Mouse (Mus musculus) heart, adult 18-20 months (tissue): ENCODE measurements around the gene Otos. TPM values are rescaled to one million over a fixed set of nuclear protein-coding genes. Genes with fewer than 3 reads are reported as not detected.
A peak's percentile ranks its signal among the peaks of the same experiment; 100 is the strongest.

Experiments
- DNase-seq, 2 experiments: peaks; one replicate each; pipeline ENCODE4 v3.0.0; 2021 to 2022; ENCODE audit warnings: mixed read lengths in 1 of 2
- total RNA-seq, 2 experiments: library from RNA; stranded (reverse); gene quantifications; 2 replicates each; pipeline ENCODE4 v1.2.3; 2021

Gene Otos
- total RNA-seq, 2 experiments from 2014 or later: not detected

- DNase-seq: no peak
Observed at GRCm38 (mm10) chr1:92646601-92647000, 2.0 kb downstream of the Otos start.

DNA sequence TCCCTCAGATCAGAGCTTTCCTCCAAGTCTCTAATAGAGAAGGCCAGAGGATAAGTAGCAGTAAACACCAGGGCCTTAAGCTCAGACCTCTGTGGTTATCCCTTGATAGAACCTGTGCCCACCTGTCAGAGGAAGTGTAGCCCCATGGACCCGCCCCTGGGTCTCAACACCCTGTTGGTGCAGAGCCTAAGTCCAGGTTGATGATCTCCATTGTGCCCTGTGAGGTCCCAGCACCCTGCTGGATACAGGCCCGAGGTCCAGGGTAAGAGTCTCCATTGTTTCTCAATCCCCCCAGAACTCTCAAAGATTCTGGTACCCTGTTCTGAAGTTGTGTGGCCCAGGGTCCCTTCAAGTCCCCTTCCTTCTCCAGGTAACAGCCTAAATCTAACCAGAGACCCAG, 2.5 kb downstream of the Otos start:
- DNase-seq: no peak

GRCm38 (mm10) chr1:92644916-92645315, 3.7 kb downstream of the Otos start:
- DNase-seq: no peak

- DNase-seq: no peak
Observed at GRCm38 (mm10) chr1:92643691-92644090, 5.0 kb downstream of the Otos start.

- peak; percentile 91 to 92 for DNase-seq
Observed at GRCm38 (mm10) chr1:92641514-92642272, 6.9 kb downstream of the Otos start, which contains the start of gene Cops9. Gene Cops9 (minus strand): TSS chr1:92641985.

DNA sequence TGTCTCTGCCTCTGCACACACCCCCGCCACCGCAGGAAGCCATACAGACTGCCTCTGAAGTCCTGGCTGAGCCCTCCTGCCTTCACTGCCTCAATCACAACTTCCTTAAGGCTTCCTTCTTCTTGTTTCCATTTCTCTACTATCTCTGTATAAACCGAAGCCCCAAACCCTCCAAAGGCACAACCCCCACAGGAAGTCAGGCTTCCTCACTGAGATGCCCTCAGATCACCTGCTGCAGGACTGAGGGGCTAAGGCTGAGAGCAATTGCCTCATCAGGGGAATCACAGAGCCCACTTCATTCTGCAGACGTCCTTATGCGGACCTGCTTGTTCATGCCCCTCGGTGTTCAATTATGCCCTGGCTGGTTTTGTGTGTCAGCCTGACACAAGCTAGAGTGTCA, 8.2 kb downstream of the Otos start:
- no peak for DNase-seq

DNA sequence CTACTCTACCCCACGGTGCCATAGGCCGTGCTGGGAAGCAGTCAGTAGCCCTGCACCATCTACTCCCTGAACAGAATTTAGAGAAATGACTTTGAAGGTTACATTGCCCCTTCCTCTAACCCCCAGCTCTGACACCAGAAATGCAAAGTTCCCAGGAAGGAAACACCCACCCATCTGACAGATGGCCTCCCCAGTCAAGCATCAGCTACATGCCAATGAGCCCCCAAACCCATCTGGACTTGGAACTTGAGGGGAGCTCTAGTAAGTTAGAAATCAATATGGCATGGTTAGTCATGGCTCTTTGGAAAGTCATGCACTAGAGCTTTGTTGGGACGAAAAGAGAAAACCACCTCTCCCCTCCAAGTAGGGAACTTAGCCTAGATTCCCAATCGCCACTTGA, 9.9 kb downstream of the Otos start:
- no peak for DNase-seq

DNA sequence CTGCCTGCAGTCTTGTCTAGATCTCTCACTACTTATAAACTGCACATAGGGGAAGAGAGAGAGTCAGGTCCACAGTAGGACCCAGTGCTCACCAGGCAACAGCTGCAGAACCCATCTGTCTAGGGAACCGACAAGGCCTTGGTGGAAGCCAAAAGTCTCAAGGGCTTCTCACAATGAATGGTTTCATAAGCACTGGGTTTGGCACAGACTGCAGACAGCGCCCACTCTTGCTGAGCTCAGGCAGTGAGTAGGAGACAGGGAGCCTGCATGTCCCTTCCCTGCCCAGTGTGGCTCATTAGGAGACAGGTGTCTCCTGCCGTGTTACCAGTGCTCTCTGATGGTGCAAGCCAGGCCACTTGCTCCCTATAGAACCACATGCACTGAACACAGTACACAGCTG, 10.5 kb downstream of the Otos start:
- no peak for DNase-seq

- DNase-seq: no peak
Observed at GRCm38 (mm10) chr1:92637501-92638172, 11.0 kb downstream of the Otos start.

DNA sequence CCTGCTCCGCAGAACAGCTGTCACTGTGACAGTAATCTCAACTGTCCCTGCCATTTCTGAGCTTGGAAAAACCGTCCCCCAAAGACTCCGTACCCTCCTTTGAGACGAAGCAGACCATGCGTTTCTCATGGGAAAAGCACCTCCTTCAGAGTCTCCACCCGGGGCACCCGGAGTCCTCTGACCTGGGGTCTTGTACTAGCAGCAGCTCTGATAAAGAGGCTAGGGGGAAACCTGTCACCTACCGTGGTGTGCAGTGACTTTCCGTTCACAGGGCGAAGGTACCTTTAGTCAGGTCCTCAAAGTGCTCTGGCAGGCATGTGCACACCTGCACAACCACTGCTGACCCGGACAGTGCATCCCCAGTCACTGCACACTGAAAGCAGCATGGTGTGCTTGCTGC, 12.0 kb downstream of the Otos start:
- no peak for DNase-seq

DNA sequence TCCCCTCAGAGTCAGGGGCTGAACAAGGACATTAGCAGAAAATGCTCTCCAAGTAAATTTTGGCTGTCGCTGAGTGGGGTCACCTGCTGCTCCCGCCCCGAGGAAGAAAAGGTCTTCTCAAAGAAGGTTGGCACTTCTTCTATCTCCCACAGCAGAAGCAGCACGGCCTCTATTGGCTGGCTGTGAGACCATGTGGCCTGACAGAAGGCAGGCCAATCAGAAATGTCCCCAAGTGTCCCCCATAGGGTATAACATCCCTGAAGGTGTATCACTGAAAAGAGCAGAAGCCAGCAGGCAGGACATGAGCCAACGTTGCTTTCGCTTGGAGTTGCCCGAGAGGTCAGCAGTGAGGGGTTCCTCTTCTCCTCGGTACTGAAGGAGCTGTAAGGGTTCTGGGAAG, 12.6 kb downstream of the Otos start:
- DNase-seq: no peak

DNA sequence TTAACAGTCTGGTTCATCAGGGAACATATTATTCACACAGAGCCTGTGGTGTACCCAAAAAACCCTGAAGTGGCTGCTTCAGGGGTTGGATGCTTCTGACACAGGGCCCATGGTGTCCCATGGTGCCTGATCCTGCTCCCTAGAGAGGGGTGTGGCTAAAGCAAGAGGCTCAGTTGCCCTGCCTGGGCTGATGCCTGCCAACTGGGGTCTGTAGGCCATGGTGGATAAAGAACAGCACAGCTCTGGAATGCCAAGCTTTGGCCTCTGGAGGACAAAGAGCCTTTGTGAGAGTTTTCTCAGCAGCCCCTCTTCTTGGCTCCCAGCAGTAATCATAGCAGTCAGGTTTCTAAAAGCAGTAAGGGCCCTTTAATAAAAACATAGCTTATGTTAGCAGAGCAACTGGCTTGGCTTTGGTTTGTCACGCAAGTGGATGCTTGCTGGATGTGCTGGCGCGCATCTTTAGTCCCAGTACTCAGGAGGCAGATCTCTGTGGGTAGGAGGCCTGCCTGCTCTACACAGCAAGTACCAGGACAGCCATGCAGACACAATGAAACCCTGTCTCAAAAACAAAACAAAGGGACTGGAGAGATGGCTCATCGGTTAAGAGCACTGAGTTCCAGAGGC, 13.6 kb downstream of the Otos start:
- DNase-seq: no peak

DNA sequence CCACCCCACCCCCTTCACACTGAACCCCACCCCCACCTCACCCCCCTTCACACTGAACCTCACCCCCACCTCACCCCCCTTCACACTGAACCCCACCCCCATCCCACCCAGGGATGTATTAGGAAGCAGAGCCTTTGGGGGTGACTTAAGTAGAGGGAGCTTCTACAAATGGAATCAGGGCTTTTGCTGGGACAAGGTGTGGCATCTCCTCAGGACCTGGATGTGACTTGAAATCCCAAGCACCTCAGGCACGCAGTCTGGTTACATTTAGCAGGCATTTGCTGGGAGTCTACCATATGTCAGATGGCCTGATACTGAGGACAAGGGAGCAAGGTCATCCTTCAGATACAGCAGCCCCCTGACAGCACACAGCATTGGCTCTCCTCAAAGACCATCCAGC, 14.1 kb downstream of the Otos start:
- DNase-seq: no peak

DNA sequence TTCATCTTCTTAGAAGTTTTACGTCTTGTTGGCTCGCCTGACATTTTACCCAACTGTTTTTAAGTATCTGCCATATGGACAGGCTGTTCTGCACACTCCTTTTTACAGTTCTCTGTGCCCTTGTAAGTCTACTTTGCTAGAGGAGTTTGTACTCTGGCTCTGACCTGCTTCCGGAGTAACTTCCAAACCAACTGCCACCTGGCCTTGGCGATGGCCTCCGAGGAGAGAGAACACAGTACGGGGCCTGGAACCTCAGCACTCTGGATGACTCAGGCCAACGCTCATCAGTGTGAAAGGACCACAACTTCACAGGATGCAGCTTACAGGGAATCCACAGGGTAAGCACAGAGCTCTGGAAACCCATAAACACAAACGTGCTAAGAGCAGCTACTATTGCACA, 14.9 kb downstream of the Otos start:
- DNase-seq: no peak

DNA sequence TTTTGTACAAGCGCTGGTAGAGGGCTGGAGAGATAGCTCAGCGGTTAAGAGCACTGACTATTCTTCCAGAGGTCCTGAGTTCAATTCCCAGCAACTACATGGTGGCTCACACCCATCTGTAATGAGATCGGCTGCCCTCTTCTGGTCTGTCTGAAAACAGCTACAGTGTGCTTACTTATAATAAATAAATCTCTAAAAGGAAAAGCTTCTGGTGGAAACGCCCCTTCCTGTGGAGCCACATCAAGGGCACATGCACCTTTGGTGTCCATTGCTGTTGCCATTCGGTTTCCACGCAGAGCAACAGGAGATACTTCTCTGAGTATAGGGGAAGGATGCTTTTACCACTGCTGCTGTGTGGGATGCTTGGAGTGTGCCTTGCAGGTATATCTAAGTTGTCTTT, 15.7 kb downstream of the Otos start:
- DNase-seq: no peak

- DNase-seq: no peak
Observed at GRCm38 (mm10) chr1:92632196-92632595, 16.4 kb downstream of the Otos start.

- DNase-seq: no peak
Observed at GRCm38 (mm10) chr1:92628227-92628626, 20.4 kb downstream of the Otos start.

- no peak for DNase-seq
Observed at GRCm38 (mm10) chr1:92618360-92618759, 30.3 kb downstream of the Otos start.

GRCm38 (mm10) chr1:92617488-92617887, 31.2 kb downstream of the Otos start, which contains the start of gene Olfr12:
Gene Olfr12 (plus strand): TSS chr1:92617788.
- no peak for DNase-seq

- no peak for DNase-seq
Observed at GRCm38 (mm10) chr1:92616046-92616445, 32.6 kb downstream of the Otos start.

DNA sequence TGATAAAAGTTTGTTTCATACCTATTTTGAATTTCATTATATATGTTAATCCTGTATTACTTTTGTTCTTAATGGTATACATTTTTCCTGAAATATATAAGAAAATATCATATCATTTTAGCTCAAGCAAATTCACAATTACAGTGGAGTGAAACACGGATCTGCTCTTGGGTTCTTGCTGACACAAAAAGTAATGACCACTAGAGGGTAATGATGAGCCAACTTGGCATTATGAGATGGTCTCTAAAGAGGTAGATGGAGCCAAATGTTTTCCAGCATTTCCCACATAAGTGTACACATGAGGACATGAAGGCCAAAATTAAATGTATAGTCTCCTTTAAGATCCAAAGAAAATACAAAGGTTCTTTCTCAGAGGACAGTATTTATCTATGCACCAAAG, 34.1 kb downstream of the Otos start:
- DNase-seq: no peak

GRCm38 (mm10) chr1:92613175-92613574, 35.5 kb downstream of the Otos start:
- DNase-seq: no peak

DNA sequence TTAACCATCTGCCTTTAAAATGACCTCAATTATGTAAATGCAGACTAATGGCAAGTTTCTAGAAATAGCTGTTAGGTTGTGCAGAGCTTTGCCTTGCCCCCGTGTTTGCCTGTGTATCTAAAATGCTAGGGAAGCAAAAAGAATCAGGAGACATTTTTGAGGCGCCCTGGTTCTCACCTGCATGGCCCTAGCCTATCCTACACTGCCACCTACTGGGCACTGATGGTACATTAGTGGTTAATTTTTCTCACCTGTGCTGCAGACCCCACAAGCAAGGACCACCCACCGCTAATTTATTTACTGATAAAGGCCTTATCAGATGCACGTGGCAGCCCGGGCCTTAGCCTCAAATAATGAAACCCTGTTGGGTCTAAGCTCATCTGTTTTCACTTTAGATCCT, 37.6 kb downstream of the Otos start:
- DNase-seq: peak; percentile 14 to 68
